Mouse (Mus musculus): Measurements from ENCODE around the gene Rbms3. TPM values are rescaled to one million over a fixed set of nuclear protein-coding genes. Genes with fewer than 3 reads are reported as not detected.

The Rbms3 gene
- total and polyA plus RNA-seq, 3 experiments, result not detected

DNA sequence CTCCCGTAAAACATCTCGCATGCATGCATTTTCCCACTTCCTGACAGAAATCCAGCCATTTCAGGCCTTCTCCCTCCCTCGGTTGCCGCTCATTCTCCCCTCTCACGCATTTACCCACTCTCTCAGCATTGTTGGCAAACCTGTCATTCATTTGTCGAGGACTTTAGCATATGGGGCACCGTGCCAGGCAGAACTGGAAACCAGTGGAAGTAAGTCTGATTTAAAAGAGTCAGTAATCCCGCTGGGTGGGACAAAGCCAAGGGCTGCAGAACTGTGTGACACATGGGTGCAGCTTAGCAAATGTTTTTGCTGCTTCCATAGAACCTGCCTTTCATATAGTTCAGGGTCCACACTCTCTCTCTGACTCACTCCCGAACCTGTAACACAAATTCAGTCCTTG, 241.7 kb downstream of the Rbms3 start:
- TF ChIP-seq PAX5 (IDR thresholded peaks at IDR 0.05; ENCODE audit: low read length) (no peak), MAFK (IDR thresholded peaks at IDR 0.05; ENCODE audit: insufficient replicate concordance, low read length) (no peak), ZNF384 (IDR thresholded peaks at IDR 0.05; ENCODE audit: low read depth, low read length) (no peak), EP300 (IDR thresholded peaks at IDR 0.05; ENCODE audit: low read length) (no peak), JUND (conservative IDR thresholded peaks at IDR 0.05; ENCODE audit: low read depth, low read length) (no peak), ZC3H11A (IDR thresholded peaks at IDR 0.05; ENCODE audit: low read depth, low read length) (no peak), CHD2 (IDR thresholded peaks at IDR 0.05; ENCODE audit: low read length) (no peak), MYC (IDR thresholded peaks at IDR 0.05; ENCODE audit: low read depth, low read length) (no peak), NELFE (IDR thresholded peaks at IDR 0.05; ENCODE audit: low read depth, low read length) (no peak), IRF4 (IDR thresholded peaks at IDR 0.05; ENCODE audit: low read depth, low read length) (no peak)
- in situ Hi-C loops (cut with MboI; ENCODE audit: low pct_ligation_motif_present, low pct_unique_long_range_greater_than_20kb, low sequenced_read_pairs), result no loop called here
- Histone ChIP-seq H3K4me3 (replicated peaks in 1 of 3; ENCODE audit: low read depth in 2 of 3, low read length in 2 of 3, poor library complexity in 1 of 3) (no peak overlapping the region), H3K79me2 (replicated peaks; ENCODE audit: control insufficient read depth, extremely low read depth, insufficient read depth, poor library complexity, severe bottlenecking) (no peaks in the 10 kb centered on the region), H3K27me3 (replicated peaks) (no peaks in the 10 kb centered on the region), H3K4me2 (ENCODE audit: insufficient read depth, low read depth, poor library complexity, severe bottlenecking) (no peak overlapping the region), H3K4me1 (ENCODE audit: control insufficient read depth in 1 of 2, insufficient read depth in 2 of 2) (no peaks in the 10 kb centered on the region), H3K9me3 (replicated peaks; ENCODE audit: low read length) (peaks cover 74% of the 10 kb centered on the region), H3K36me3 (replicated peaks in 1 of 2; ENCODE audit: control insufficient read depth in 1 of 2, insufficient read depth in 1 of 2, low read length in 1 of 2) (no peaks in the 10 kb centered on the region), H3K9ac (ENCODE audit: insufficient read depth, low read depth) (no peak overlapping the region), H3K27ac (ENCODE audit: insufficient read depth, low read depth) (no peak overlapping the region)
- no peak for DNase-seq (ENCODE audit: extremely low read depth)
- dilution Hi-C loops (cut with MboI; ENCODE audit: extremely low pct_ligation_motif_present, extremely low pct_unique_long_range_greater_than_20kb, low sequenced_read_pairs), result no loop called here

- H3K4me1 ChIP-seq (ENCODE audit: control insufficient read depth in 1 of 2, insufficient read depth in 2 of 2), result no peaks in the 10 kb centered on the region
- TF ChIP-seq IRF4 (IDR thresholded peaks at IDR 0.05; ENCODE audit: low read depth, low read length) (no peak), ETS1 (conservative IDR thresholded peaks at IDR 0.05; ENCODE audit: low read depth, low read length) (no peak), USF1 (IDR thresholded peaks at IDR 0.05; ENCODE audit: low read depth, low read length) (no peak), UBTF (IDR thresholded peaks at IDR 0.05; ENCODE audit: low read depth, low read length) (no peak), ZMIZ1 (IDR thresholded peaks at IDR 0.05; ENCODE audit: low read depth, low read length) (no peak), JUND (conservative IDR thresholded peaks at IDR 0.05; ENCODE audit: low read depth, low read length) (no peak), ZNF384 (IDR thresholded peaks at IDR 0.05; ENCODE audit: low read depth, low read length) (no peak), NRF1 (IDR thresholded peaks at IDR 0.05; ENCODE audit: low read depth, low read length) (no peak), RCOR1 (conservative IDR thresholded peaks at IDR 0.05; ENCODE audit: low read depth, low read length) (no peak), NELFE (IDR thresholded peaks at IDR 0.05; ENCODE audit: low read depth, low read length) (no peak), MXI1 (IDR thresholded peaks at IDR 0.05; ENCODE audit: low read depth, low read length) (no peak), EP300 (IDR thresholded peaks at IDR 0.05; ENCODE audit: low read length) (no peak), KAT2A (IDR thresholded peaks at IDR 0.05; ENCODE audit: insufficient replicate concordance, low read length) (no peak), POLR2AphosphoS2 (IDR thresholded peaks at IDR 0.05; ENCODE audit: low read depth, low read length) (no peak), PAX5 (IDR thresholded peaks at IDR 0.05; ENCODE audit: low read length) (no peak)
- H3K9me3 ChIP-seq (replicated peaks; ENCODE audit: low read length), result peaks cover 77% of the 10 kb centered on the region
- dilution Hi-C loops (cut with MboI; ENCODE audit: extremely low pct_ligation_motif_present, extremely low pct_unique_long_range_greater_than_20kb, low sequenced_read_pairs) (no loop called here), in situ Hi-C loops (cut with MboI; ENCODE audit: low pct_ligation_motif_present, low pct_unique_long_range_greater_than_20kb, low sequenced_read_pairs) (no loop called here)
- H3K4me3 ChIP-seq (replicated peaks in 1 of 3; ENCODE audit: low read depth in 2 of 3, low read length in 2 of 3, poor library complexity in 1 of 3), result no peak overlapping the region
- no peaks in the 10 kb centered on the region for H3K79me2 ChIP-seq (replicated peaks; ENCODE audit: control insufficient read depth, extremely low read depth, insufficient read depth, poor library complexity, severe bottlenecking)
- H3K27me3 ChIP-seq (replicated peaks), result no peaks in the 10 kb centered on the region
- H3K27ac ChIP-seq (ENCODE audit: insufficient read depth, low read depth), result no peak overlapping the region
- no peak overlapping the region for H3K9ac ChIP-seq (ENCODE audit: insufficient read depth, low read depth)
- no peak for DNase-seq (ENCODE audit: extremely low read depth)
- H3K4me2 ChIP-seq (ENCODE audit: insufficient read depth, low read depth, poor library complexity, severe bottlenecking), result no peak overlapping the region
- H3K36me3 ChIP-seq (replicated peaks in 1 of 2; ENCODE audit: control insufficient read depth in 1 of 2, insufficient read depth in 1 of 2, low read length in 1 of 2), result no peaks in the 10 kb centered on the region
Observed at GRCm38 (mm10) chr9:117380876-117381275, 248.8 kb downstream of the Rbms3 start.
